Mouse (Mus musculus) cortical plate, adult 2 months (tissue): ENCODE results near the gene Psmc5.

Experiments
- CTCF ChIP-seq: fragments of 200-500 bp; IDR thresholded peaks from 2 replicates; pipeline ENCODE4 v1.5.1; 2011; ENCODE audit warnings: mild to moderate bottlenecking, control low read depth, low read length; ENCODE audit not compliant: insufficient read depth; ENCODE audit errors: extremely low read depth
- POLR2A ChIP-seq: fragments of 200-500 bp; IDR thresholded peaks from 2 replicates; pipeline ENCODE4 v1.6.1; 2011; ENCODE audit warnings: mild to moderate bottlenecking, low read length, control low read depth; ENCODE audit not compliant: insufficient read depth; ENCODE audit errors: extremely low read depth

GRCm38 (mm10) chr11:106291861-106292260, 35.9 kb downstream of the Psmc5 start:
- no peak for TF ChIP-seq POLR2A
- no peak for TF ChIP-seq CTCF
